Mouse (Mus musculus) hindlimb bud, embryonic 11.5 days (tissue): ENCODE measurements around the gene Lrriq4.
"Not testable (repeated sequence)": the region's sequence is repeated elsewhere in the genome, so short reads cannot be mapped to it uniquely, and the experiment has no call there.

Source experiments
- DNase-seq: peaks from one replicate; pipeline ENCODE4 v3.0.0-alpha.2; 2012; ENCODE audit warnings: low read depth, low spot score; ENCODE audit errors: extremely low spot score

The Lrriq4 gene

GRCm38 (mm10) chr3:30658486-30658885 lies 14.2 kb downstream of the Lrriq4 start:
- DNase-seq, result no peak

GRCm38 (mm10) chr3:30683190-30683589 lies 38.9 kb downstream of the Lrriq4 start:
- no peak for DNase-seq

- DNase-seq, result no peak
Observed at GRCm38 (mm10) chr3:30687216-30687615, 42.9 kb downstream of the Lrriq4 start.

GRCm38 (mm10) chr3:30690976-30691375 lies 46.7 kb downstream of the Lrriq4 start:
- no peak for DNase-seq

- DNase-seq, result no peak
Observed at GRCm38 (mm10) chr3:30695661-30696060, 51.4 kb downstream of the Lrriq4 start.

- DNase-seq, result peak; percentile 53
Observed at GRCm38 (mm10) chr3:30696346-30696745, 52.0 kb downstream of the Lrriq4 start.

GRCm38 (mm10) chr3:30697891-30698290 lies 53.6 kb downstream of the Lrriq4 start:
- DNase-seq, result no peak

- DNase-seq, result not testable (repeated sequence)
Observed at GRCm38 (mm10) chr3:30699711-30700505, 55.6 kb downstream of the Lrriq4 start, which contains the start of gene Lrrc31. Gene Lrrc31 (minus strand): TSS chr3:30699843.

GRCm38 (mm10) chr3:30705977-30706376 lies 61.7 kb downstream of the Lrriq4 start:
- DNase-seq, result no peak

- no peak for DNase-seq
Observed at GRCm38 (mm10) chr3:30706614-30707276, 62.4 kb downstream of the Lrriq4 start.

GRCm38 (mm10) chr3:30710191-30710590 lies 65.9 kb downstream of the Lrriq4 start:
- no peak for DNase-seq

GRCm38 (mm10) chr3:30713334-30713733 lies 69.0 kb downstream of the Lrriq4 start:
- no peak for DNase-seq

GRCm38 (mm10) chr3:30718649-30719048 lies 74.3 kb downstream of the Lrriq4 start:
- no peak for DNase-seq
